Mouse (Mus musculus): ENCODE data around the gene Zfp597.

DNA sequence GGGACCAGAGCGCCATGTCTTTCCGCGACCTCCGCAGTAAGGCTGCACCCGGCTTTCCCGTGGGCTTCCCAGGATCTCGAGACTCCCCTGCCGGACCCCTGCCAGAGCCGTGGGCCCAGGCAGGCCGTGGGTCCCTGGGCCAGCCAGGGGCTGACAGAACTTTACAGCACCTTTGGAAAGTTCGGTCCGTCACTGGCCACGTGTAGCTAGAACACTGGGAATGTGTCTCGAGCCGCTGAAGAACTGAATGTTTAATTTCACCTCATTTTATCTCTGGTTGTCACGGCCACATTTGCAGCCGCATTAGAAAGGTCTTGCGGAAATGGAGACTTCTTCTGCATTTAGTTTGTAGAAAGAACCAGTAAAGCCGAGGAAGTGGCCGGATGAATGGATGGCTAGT, 24.8 kb upstream of the Zfp597 start:
- TF ChIP-seq CTCF (IDR thresholded peaks at IDR 0.05) (no peak), EP300 (IDR thresholded peaks at IDR 0.05; ENCODE audit: insufficient read depth, low read depth, low read length) (no peak)
